Mouse (Mus musculus): ENCODE measurements at regions not wholly inside any gene's neighbourhood (a gene's known extent, or its start where the extent isn't known, plus 50 kb on each side); places are given as distances from the start of the nearest gene placed in this dataset.
A peak's percentile ranks its signal among the peaks of the same experiment; 100 is the strongest.
"Not testable (repeated sequence)": the region's sequence is repeated elsewhere in the genome, so short reads cannot be mapped to it uniquely, and the experiment has no call there.

- no peak for DNase-seq (ENCODE audit: inconsistent age in 2 of 2, low spot score in 1 of 2)
Observed at GRCm38 (mm10) chr15:96031085-96031780, 240.6 kb downstream of the Ano6 start.

GRCm38 (mm10) chr15:96035273-96035672 lies 244.6 kb downstream of the Ano6 start:
- DNase-seq (ENCODE audit: inconsistent age in 2 of 2, low spot score in 1 of 2), result no peak

DNA sequence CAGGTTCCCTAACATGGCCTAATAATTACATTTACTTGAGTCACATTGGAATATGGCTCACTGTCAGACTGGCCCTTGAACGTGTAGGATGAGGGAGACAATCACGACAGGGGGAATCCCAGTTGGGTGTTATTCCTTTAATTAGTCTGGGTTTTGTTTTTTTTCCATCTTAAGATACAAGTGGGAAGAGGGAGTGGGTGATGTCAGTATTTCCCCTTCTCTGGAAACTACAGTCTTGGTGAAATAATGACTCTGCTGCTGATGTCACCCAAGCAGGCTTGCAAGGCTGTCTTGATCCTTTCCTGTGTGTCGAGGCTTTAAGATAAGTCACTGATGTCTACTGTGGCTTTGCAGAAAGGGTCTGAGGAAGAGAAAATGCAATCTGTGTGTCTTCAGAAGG lies 241.8 kb upstream of the Arid2 start:
- no peak for DNase-seq (ENCODE audit: inconsistent age in 2 of 2, low spot score in 1 of 2)

DNA sequence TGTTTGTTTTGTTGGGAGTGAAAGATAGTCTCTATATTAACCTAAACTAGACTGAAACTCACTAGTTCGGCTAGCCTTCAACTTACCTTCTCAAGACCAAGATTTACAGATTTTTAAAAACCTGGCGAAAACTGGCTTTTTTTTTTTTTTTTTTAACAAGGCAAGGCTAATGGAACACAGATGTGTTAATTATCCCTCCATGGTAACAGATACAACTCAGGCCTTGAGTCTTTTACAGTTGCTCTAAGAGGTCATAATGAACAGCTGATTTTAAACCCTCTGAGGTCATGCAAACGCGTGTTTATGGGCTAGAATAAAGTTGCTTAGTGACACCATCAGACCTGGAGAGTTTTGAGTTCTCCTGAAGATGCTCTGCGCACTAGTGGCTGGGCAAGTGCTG lies 240.7 kb upstream of the Arid2 start:
- no peak for DNase-seq (ENCODE audit: inconsistent age in 2 of 2, low spot score in 1 of 2)

DNA sequence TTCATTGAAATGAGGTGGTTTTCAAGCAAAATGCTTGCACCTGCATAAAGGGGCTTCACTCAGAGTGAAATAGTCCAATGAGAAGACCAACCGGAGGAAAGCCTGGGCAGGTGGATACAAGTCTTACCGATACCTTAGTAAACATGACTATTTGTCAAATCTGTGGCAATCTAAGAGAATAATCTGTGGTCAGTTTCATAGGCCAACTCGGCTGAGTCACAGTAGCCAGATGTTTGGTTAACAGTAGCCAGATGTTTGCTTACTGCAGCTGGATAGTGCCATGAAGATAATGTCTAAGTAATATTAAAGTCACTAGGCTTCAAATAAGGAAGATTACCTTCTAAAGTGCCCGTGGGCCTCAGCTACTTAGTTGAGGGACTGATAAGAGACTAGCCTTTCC lies 236.9 kb upstream of the Arid2 start:
- no peak for DNase-seq (ENCODE audit: inconsistent age in 2 of 2, low spot score in 1 of 2)

- no peak for DNase-seq (ENCODE audit: inconsistent age in 2 of 2, low spot score in 1 of 2)
Observed at GRCm38 (mm10) chr15:96052586-96052985, 234.7 kb upstream of the Arid2 start.

GRCm38 (mm10) chr15:96055361-96055760 lies 232.0 kb upstream of the Arid2 start:
- DNase-seq (ENCODE audit: inconsistent age in 2 of 2, low spot score in 1 of 2), result no peak

GRCm38 (mm10) chr15:96055796-96056473 lies 231.4 kb upstream of the Arid2 start:
- DNase-seq (ENCODE audit: inconsistent age in 2 of 2, low spot score in 1 of 2), result no peak

DNA sequence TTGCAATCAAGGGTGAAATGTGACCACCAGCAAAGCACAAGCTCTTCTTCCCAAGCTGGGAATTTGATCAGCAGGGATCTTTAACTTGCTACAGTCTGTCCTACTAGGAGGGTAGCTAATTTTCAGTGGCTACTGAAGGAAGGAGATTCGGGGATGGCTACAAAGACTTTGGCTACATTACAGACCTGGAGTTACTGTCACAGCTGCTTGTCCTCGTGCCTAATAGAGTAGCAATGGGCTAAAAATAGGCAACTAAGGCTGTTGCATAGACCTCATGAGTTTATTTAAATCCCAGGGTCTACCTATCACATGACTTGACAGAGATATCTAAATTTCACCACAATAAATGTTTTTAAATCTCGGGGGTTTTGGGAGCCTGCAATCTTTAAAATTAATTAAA lies 227.7 kb upstream of the Arid2 start:
- no peak for DNase-seq (ENCODE audit: inconsistent age in 2 of 2, low spot score in 1 of 2)

GRCm38 (mm10) chr15:96064499-96065217 lies 222.7 kb upstream of the Arid2 start:
- DNase-seq (ENCODE audit: inconsistent age in 2 of 2, low spot score in 1 of 2), result no peak

GRCm38 (mm10) chr15:96075615-96076014 lies 211.7 kb upstream of the Arid2 start:
- DNase-seq (ENCODE audit: inconsistent age in 2 of 2, low spot score in 1 of 2), result no peak

DNA sequence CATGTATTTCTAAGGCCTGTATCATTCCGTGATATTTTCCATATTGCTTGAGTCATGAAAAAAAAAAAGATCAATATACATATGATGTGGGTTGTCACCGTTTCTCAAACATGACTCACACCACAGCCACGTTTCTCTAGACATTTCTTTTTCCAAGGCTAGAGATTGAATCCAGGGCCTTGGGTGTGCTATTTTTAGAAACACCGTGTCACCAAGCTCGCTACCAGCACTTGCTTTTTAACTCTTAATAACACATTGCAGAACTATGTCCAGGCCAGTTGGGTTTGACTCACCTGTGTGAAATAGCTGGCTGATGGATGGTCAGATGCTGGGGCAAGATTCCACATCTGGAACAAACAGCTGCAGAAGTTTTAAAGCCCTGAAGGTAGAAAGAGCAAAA lies 209.6 kb upstream of the Arid2 start:
- peak in 1 of 2 experiments; percentile 52 for DNase-seq (ENCODE audit: inconsistent age in 2 of 2, low spot score in 1 of 2)

- no peak for DNase-seq (ENCODE audit: inconsistent age in 2 of 2, low spot score in 1 of 2)
Observed at GRCm38 (mm10) chr15:96078580-96078979, 208.7 kb upstream of the Arid2 start.

DNA sequence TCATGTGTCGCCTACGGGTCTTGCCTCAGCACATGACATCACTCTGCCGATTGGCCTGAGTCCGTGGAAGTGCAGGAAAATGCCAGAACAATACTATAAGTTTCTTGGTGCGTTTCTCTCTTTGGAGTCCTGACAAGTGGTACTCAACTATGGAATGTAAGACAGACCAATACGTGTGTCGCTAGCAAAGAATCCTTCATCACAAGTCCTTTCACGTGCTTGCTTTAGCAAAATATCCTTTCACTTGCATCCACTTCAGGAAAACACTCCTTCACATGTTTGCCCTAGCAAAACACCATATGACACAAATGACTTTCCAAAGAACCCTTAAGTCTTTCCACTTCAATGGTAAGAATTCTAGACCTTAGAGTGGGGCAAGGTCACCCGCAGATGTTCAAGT lies 197.6 kb upstream of the Arid2 start:
- DNase-seq (ENCODE audit: inconsistent age in 2 of 2, low spot score in 1 of 2), result no peak

DNA sequence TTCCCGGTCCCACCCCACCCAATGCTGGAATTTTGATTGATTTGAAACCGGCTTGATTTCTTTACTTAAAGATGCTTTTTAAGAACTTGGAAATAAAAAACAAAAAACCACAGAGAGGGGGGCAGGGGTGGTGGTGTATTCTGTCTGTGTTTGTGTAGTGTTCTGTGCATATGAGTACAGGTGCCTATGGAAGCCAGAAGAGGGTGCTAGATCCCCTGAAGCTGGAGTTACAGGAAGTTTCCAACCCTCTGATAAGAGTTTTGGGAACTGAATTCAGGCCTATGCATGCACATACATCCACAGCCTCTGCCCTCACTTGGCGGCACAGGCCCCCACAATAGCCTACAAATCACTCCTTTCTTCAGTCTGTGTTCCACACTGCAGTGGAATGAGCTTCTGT lies 190.9 kb upstream of the Arid2 start:
- DNase-seq (ENCODE audit: inconsistent age in 2 of 2, low spot score in 1 of 2), result no peak

GRCm38 (mm10) chr15:96098821-96099220 lies 188.5 kb upstream of the Arid2 start:
- no peak for DNase-seq (ENCODE audit: inconsistent age in 2 of 2, low spot score in 1 of 2)

- DNase-seq (ENCODE audit: inconsistent age in 2 of 2, low spot score in 1 of 2), result not testable (repeated sequence)
Observed at GRCm38 (mm10) chr15:96099844-96100640, 187.3 kb upstream of the Arid2 start.

- no peak for DNase-seq (ENCODE audit: inconsistent age in 2 of 2, low spot score in 1 of 2)
Observed at GRCm38 (mm10) chr15:96103737-96104136, 183.6 kb upstream of the Arid2 start.

DNA sequence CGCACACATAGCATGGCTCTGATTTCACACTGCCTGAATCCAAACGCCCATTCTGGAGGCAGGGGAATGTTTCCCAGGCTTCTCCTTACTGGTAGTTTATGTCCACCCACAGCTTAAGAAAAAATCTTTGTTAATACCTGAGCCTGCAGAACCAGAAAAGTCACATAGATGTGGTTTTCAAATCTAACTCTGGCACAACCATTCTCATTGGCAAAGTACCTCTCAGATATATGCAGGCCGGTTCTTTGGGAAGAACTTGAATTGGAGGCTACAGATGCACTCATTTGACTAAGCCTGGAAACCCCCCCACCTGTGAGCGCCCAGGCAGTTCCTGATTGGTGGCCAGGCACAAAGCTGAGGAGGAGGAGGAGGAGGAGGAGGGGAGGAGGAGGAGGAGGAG lies 179.8 kb upstream of the Arid2 start:
- no peak for DNase-seq (ENCODE audit: inconsistent age in 2 of 2, low spot score in 1 of 2)

DNA sequence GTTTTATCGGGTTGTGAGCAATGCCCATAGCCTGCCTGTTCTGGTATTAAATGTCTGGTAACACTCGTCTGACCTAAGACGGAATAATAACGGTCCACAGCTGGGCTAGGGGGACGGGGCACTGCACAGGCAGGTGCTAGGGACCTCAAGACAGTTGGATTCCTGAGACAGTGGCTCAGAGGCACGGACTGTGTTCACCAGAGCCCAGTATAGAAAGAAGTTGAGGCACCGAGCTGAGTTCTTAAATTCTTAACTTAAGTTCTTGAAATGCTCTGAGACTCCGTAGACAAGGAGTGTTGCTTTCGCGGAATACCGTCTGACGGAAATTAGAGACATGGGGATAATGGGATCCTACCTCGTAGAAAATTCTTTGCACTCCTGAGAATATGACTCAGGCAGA lies 174.2 kb upstream of the Arid2 start:
- no peak for DNase-seq (ENCODE audit: inconsistent age in 2 of 2, low spot score in 1 of 2)

GRCm38 (mm10) chr15:96114616-96115015 lies 172.7 kb upstream of the Arid2 start:
- DNase-seq (ENCODE audit: inconsistent age in 2 of 2, low spot score in 1 of 2), result no peak
